Mouse (Mus musculus) brain, embryonic 14.5 days (tissue): ENCODE results near the gene Zbtb20.

Experiments
- CTCF ChIP-seq: fragments of 200-500 bp; IDR thresholded peaks from 2 replicates; pipeline ENCODE4 v1.5.1; 2012; ENCODE audit warnings: inconsistent platforms, mild to moderate bottlenecking, moderate library complexity, borderline replicate concordance; ENCODE audit not compliant: insufficient read depth, insufficient read length; ENCODE audit errors: extremely low read depth
- POLR2A ChIP-seq: fragments of 200-500 bp; IDR thresholded peaks from 2 replicates; pipeline ENCODE4 v1.6.1; 2012; ENCODE audit warnings: mild to moderate bottlenecking, inconsistent platforms, borderline replicate concordance; ENCODE audit not compliant: poor library complexity, insufficient read depth, insufficient read length, severe bottlenecking; ENCODE audit errors: extremely low read depth

- TF ChIP-seq POLR2A, result no peak
- TF ChIP-seq CTCF, result no peak
Measured at GRCm38 (mm10) chr16:42919992-42920760, 44.5 kb downstream of the Zbtb20 start.
